Mouse (Mus musculus) C2C12 (cell line): ENCODE data around the gene Trip10. TPM values are rescaled to one million over a fixed set of nuclear protein-coding genes. Genes with fewer than 3 reads are reported as not detected.

Experiments used
- H3K27me3 ChIP-seq: one replicate; pipeline ENCODE4 v1.6.1; 2011; ENCODE audit not compliant: control insufficient read depth, insufficient read depth, insufficient read length
- H3K36me3 ChIP-seq: one replicate; pipeline ENCODE4 v1.6.1; 2011; ENCODE audit not compliant: control insufficient read depth, insufficient read depth
- H3K4me3 ChIP-seq: one replicate; pipeline ENCODE4 v1.5.1; 2011; ENCODE audit warnings: mild to moderate bottlenecking, control low read depth; ENCODE audit not compliant: poor library complexity, insufficient read depth, severe bottlenecking
- H3K79me2 ChIP-seq: one replicate; pipeline ENCODE4 v1.6.1; 2011; ENCODE audit not compliant: control insufficient read depth, insufficient read depth
- H3K79me3 ChIP-seq: one replicate; pipeline ENCODE4 v1.6.1; 2011; ENCODE audit warnings: low read depth, control low read depth
- H3ac ChIP-seq: one replicate; pipeline ENCODE3; 2011; ENCODE audit warnings: low read depth; ENCODE audit not compliant: control insufficient read depth, insufficient read length
- CEBPB ChIP-seq: IDR thresholded peaks from one replicate; pipeline ENCODE4 v1.6.1; 2011; ENCODE audit warnings: low read depth, mild to moderate bottlenecking, control low read depth, moderate library complexity
- CTCF ChIP-seq: IDR thresholded peaks from one replicate; pipeline ENCODE4 v1.5.1; 2011; ENCODE audit not compliant: control insufficient read depth, insufficient read depth, insufficient read length
- FOSL1 ChIP-seq: IDR thresholded peaks from one replicate; pipeline ENCODE4 v1.8.0; 2011; ENCODE audit warnings: mild to moderate bottlenecking, low read length; ENCODE audit not compliant: poor library complexity, insufficient read depth, severe bottlenecking
- MAX ChIP-seq: IDR thresholded peaks from one replicate; pipeline ENCODE4 v1.6.1; 2011; ENCODE audit warnings: mild to moderate bottlenecking, control low read depth
- MYOD1 ChIP-seq: IDR thresholded peaks from one replicate; pipeline ENCODE4 v1.6.1; 2011; ENCODE audit warnings: low read depth; ENCODE audit not compliant: control insufficient read depth, insufficient read length
- MYOG ChIP-seq: IDR thresholded peaks from one replicate; pipeline ENCODE4 v1.6.1; 2011; ENCODE audit not compliant: control insufficient read depth, insufficient read length; ENCODE audit errors: extremely low read depth
- USF1 ChIP-seq: IDR thresholded peaks from one replicate; pipeline ENCODE4 v1.6.1; 2011; ENCODE audit warnings: low read depth, mild to moderate bottlenecking, control low read depth, moderate library complexity
- microRNA-seq: library from miRNA; unstranded; fragments of <30 nt; microRNA quantifications from one replicate; pipeline ENCODE4, GENCODE M21; 2019; ENCODE audit warnings: borderline microRNAs expressed
- polyA plus RNA-seq: library from polyadenylated mRNA; unstranded; fragments of >200 nt; fragmentation: generic; extraction: Trizol; gene quantifications from one replicate; pipeline ENCODE4 v1.2.1, GENCODE M21; 2012; ENCODE audit warnings: missing spikeins

The Trip10 gene
- polyA plus RNA-seq, 1 experiment = 45.7 TPM

- no peak for TF ChIP-seq MYOD1
- no peak for TF ChIP-seq MAX
- TF ChIP-seq USF1 = no peak
- TF ChIP-seq FOSL1 = no peak
- TF ChIP-seq CEBPB = no peak
- TF ChIP-seq MYOG = no peak
- no peak for TF ChIP-seq CTCF
- H3K4me3 ChIP-seq = no peak overlapping the region
- no peaks in the 10 kb centered on the region for H3K79me3 ChIP-seq
- H3K27me3 ChIP-seq = peaks cover 10% of the 10 kb centered on the region
- no peaks in the 10 kb centered on the region for H3K36me3 ChIP-seq
- no peak overlapping the region for H3ac ChIP-seq
- no peaks in the 10 kb centered on the region for H3K79me2 ChIP-seq
These were observed 47.8 kb downstream of the Trip10 start for GRCm38 (mm10) chr17:57297040-57297439.

GRCm38 (mm10) chr17:57305593-57305992 lies 56.3 kb downstream of the Trip10 start:
- TF ChIP-seq CEBPB (no peak), USF1 (no peak), MAX (no peak), MYOG (no peak), FOSL1 (no peak), MYOD1 (no peak), CTCF (no peak)
- Histone ChIP-seq H3K4me3 (no peak overlapping the region), H3K79me3 (no peaks in the 10 kb centered on the region), H3K36me3 (no peaks in the 10 kb centered on the region), H3K27me3 (no peaks in the 10 kb centered on the region), H3K79me2 (no peaks in the 10 kb centered on the region), H3ac (no peak overlapping the region)

- Histone ChIP-seq H3K79me3 (no peaks in the 10 kb centered on the region), H3K36me3 (no peaks in the 10 kb centered on the region), H3K79me2 (no peaks in the 10 kb centered on the region), H3ac (no peak overlapping the region), H3K27me3 (no peaks in the 10 kb centered on the region), H3K4me3 (no peak overlapping the region)
- no peak for TF ChIP-seq USF1
- TF ChIP-seq FOSL1 = no peak
- TF ChIP-seq MAX = no peak
- no peak for TF ChIP-seq MYOG
- no peak for TF ChIP-seq CEBPB
- TF ChIP-seq CTCF = no peak
- no peak for TF ChIP-seq MYOD1
These were observed 57.8 kb downstream of the Trip10 start for GRCm38 (mm10) chr17:57307074-57307473.

GRCm38 (mm10) chr17:57311801-57312200 lies 62.5 kb downstream of the Trip10 start:
- Histone ChIP-seq H3K79me3 (no peaks in the 10 kb centered on the region), H3K27me3 (peaks cover 4% of the 10 kb centered on the region), H3K79me2 (no peaks in the 10 kb centered on the region), H3ac (no peak overlapping the region), H3K4me3 (no peak overlapping the region), H3K36me3 (no peaks in the 10 kb centered on the region)
- TF ChIP-seq MYOD1 = no peak
- TF ChIP-seq MAX = no peak
- TF ChIP-seq CTCF = no peak
- no peak for TF ChIP-seq MYOG
- TF ChIP-seq USF1 = no peak

Small RNAs within 50 kb of the gene (microRNA-seq; reads per million reads assigned to microRNA genes)
- gene Mir6978 = not detected

Other genes with a start within 250 kb of the Trip10 start
- 0.63 TPM for gene Pspn, start 249.4 kb upstream of the Trip10 start, polyA plus RNA-seq
- 76.8 TPM for gene Gtf2f1, start 238.2 kb upstream of the Trip10 start, polyA plus RNA-seq
- gene Gm17949, start 238.0 kb upstream of the Trip10 start, polyA plus RNA-seq = not detected
- gene Khsrp, start 217.9 kb upstream of the Trip10 start, polyA plus RNA-seq = 68.5 TPM
- not detected for gene Slc25a41, start 207.8 kb upstream of the Trip10 start, polyA plus RNA-seq
- gene Crb3, start 190.3 kb upstream of the Trip10 start, polyA plus RNA-seq = not detected
- gene Slc25a23, start 189.6 kb upstream of the Trip10 start, polyA plus RNA-seq = 0.89 TPM
- not detected for gene Dennd1c, start 170.9 kb upstream of the Trip10 start, polyA plus RNA-seq
- 0.18 TPM for gene Tubb4a, start 161.7 kb upstream of the Trip10 start, polyA plus RNA-seq
- 11.8 TPM for gene Tnfsf9, start 144.1 kb upstream of the Trip10 start, polyA plus RNA-seq
- not detected for gene Cd70, start 99.7 kb upstream of the Trip10 start, polyA plus RNA-seq
- not detected for gene Tnfsf14, start 55.3 kb upstream of the Trip10 start, polyA plus RNA-seq
- gene C3, start 21.3 kb upstream of the Trip10 start, polyA plus RNA-seq = 0.01 TPM
- 24.7 TPM for gene Gpr108, start 1.0 kb upstream of the Trip10 start, polyA plus RNA-seq
- not detected for gene Vav1, start 29.6 kb downstream of the Trip10 start, polyA plus RNA-seq
- gene Adgre1, start 109.2 kb downstream of the Trip10 start, polyA plus RNA-seq = not detected